Mouse (Mus musculus): ENCODE measurements around the gene Tbx6. TPM values are rescaled to one million over a fixed set of nuclear protein-coding genes. Genes with fewer than 3 reads are reported as not detected.

Gene Tbx6
- polyA plus RNA-seq, 1 experiment from 2014 or later, result 0.56 TPM

DNA sequence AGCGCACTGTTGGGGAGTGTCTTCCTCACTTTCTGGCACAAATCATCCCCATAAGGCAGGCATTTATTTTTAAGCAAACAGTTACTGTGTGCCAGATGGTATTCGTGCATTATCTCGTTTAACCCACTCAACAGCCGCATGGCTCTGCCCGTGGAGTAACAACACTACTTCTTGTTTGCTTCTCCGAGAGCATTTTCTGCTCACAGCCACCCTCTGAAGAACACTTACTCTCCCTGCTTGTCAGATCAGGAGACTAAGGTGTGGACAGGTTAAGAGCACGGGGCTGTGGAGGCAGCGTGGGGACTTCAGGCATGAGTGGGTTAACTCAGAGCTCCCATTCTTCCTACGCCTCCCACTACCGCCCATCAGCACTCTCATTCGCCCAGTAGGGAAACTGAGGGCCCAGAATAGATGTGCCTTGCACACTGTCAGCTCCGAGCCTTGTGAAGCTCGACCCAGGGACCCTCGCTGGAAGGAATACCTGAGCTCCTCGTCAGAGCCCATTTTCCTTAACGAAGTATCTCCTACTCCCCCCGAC is 18.7 kb upstream of the Tbx6 start:
- no peak for DNase-seq (ENCODE audit: low spot score)
- Histone ChIP-seq H3K27ac (ENCODE audit: low read length) (peak overlapping the region; percentile 98), H3K27me3 (replicated peaks; ENCODE audit: insufficient read depth, low read length) (no peaks in the 10 kb centered on the region), H3K9me3 (ENCODE audit: low read length) (no peaks in the 10 kb centered on the region), H3K4me1 (ENCODE audit: insufficient read depth, low read depth, low read length) (peaks cover 19% of the 10 kb centered on the region), H3K4me3 (ENCODE audit: low read depth, low read length) (no peak overlapping the region), H3K4me2 (replicated peaks; ENCODE audit: low read depth, low read length) (peak overlapping the region; percentile 14; the same call in 1 of the 2 replicates), H3K9ac (replicated peaks; ENCODE audit: low read depth) (0 out of 2 replicates have a peak overlapping the region, but pooled peaks have one; percentile 8), H3K36me3 (ENCODE audit: insufficient read depth, low read length) (peaks cover 34% of the 10 kb centered on the region; the same call in 1 of the 2 replicates)
- 43% methylated on average over 17 of the region's 17 CpGs for WGBS
- TF ChIP-seq EP300 (IDR thresholded peaks at IDR 0.05) (no peak), CTCF (IDR thresholded peaks at IDR 0.05) (no peak)
- no peak for ATAC-seq

DNA sequence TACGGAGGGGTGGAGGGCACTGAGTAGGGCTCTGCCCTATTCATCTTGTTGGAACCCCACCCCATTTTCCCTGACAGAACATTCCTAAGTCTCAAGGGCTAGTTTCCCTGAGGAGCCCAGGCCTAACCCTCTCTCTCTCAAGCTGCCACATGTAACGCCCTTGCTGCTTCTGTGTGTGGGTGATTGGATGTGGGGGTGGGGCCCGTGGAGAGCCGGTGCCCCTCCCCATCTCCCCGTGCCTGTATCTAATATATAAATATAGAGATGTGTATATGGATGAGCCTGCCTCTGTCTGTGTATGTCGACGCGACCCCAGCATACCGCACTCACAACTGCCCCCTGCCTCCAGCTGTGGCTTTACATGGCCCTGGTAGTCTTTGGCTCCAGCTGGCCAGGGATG is 15.7 kb upstream of the Tbx6 start:
- H3K27ac ChIP-seq (ENCODE audit: low read length), result no peak overlapping the region
- 63% methylated on average over 9 of the region's 9 CpGs for WGBS
- peaks cover 52% of the 10 kb centered on the region; the same call in 1 of the 2 replicates for H3K36me3 ChIP-seq (ENCODE audit: insufficient read depth, low read length)

DNA sequence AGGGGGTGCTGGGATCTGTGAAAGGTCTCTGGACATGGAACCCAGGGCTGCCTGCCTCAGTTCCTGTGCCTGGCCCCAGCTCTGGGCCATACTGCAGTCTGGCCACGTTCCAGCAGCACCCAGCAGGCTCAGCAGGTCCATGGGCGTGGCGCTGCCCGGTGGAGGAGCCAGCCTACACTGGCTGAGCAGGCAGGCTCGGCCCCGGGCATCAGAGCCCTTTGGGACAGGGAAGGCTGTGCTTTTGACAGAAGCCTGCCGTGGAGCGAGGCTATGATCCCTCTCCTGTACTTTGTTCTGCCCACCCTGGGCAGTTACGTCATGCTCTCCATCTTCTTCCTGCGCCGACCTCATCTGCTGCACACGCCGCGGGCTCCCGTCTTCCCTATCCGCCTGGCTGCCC is 15.1 kb upstream of the Tbx6 start, which contains the start of gene Gdpd3:
Gene Gdpd3, plus strand, starts transcription at position 134 of the 400 bp plus-strand sequence.
- no peaks in the 10 kb centered on the region for H3K27me3 ChIP-seq (replicated peaks; ENCODE audit: insufficient read depth, low read length)
- peaks cover 14% of the 10 kb centered on the region for H3K4me1 ChIP-seq (ENCODE audit: insufficient read depth, low read depth, low read length)
- H3K9me3 ChIP-seq (ENCODE audit: low read length), result no peaks in the 10 kb centered on the region
- peaks cover 58% of the 10 kb centered on the region for H3K36me3 ChIP-seq (ENCODE audit: insufficient read depth, low read length)
- H3K4me2 ChIP-seq (replicated peaks; ENCODE audit: low read depth, low read length), result no peak within 1 kb of the TSS
- TF ChIP-seq EP300 (IDR thresholded peaks at IDR 0.05) (no peak), CTCF (IDR thresholded peaks at IDR 0.05) (no peak)
- H3K27ac ChIP-seq (ENCODE audit: low read length), result no peak within 1 kb of the TSS
- DNase-seq (ENCODE audit: low spot score) (peak; percentile 46), ATAC-seq (peak; percentile 50)
- no peak within 1 kb of the TSS for H3K4me3 ChIP-seq (ENCODE audit: low read depth, low read length)
- 77% methylated on average over 16 of the region's 16 CpGs for WGBS
- H3K9ac ChIP-seq (replicated peaks; ENCODE audit: low read depth), result no peak within 1 kb of the TSS

More for the DNA sequence above, 15.7 kb upstream of the Tbx6 start:
- H3K4me2 ChIP-seq (replicated peaks; ENCODE audit: low read depth, low read length), result no peak overlapping the region
- peak; percentile 36 for DNase-seq (ENCODE audit: low spot score)
- peaks cover 19% of the 10 kb centered on the region for H3K4me1 ChIP-seq (ENCODE audit: insufficient read depth, low read depth, low read length)
- H3K4me3 ChIP-seq (ENCODE audit: low read depth, low read length), result no peak overlapping the region
- no peaks in the 10 kb centered on the region for H3K27me3 ChIP-seq (replicated peaks; ENCODE audit: insufficient read depth, low read length)
- no peak for TF ChIP-seq EP300 (IDR thresholded peaks at IDR 0.05)
- no peak for TF ChIP-seq CTCF (IDR thresholded peaks at IDR 0.05)
- peak; percentile 28 for ATAC-seq
- no peaks in the 10 kb centered on the region for H3K9me3 ChIP-seq (ENCODE audit: low read length)
- H3K9ac ChIP-seq (replicated peaks; ENCODE audit: low read depth), result no peak overlapping the region

DNA sequence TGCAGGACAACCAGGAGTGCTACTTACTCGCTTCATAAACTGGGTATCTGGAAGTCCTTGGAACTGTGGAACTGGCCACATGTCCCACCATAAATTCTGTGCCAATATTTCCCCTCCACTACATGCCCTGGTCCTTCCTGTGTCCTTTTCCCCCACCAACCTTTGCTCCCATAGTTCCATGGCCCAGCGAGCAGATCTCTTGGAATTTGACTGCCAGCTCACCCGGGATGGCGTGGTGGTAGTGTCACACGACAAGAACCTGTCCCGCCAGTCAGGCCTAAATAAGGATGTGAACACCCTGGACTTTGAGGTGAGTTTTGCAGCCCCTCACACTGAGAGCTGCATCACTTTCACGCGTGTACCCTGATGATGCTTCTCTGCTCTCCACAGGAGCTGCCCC is 14.3 kb upstream of the Tbx6 start:
- H3K9me3 ChIP-seq (ENCODE audit: low read length), result no peaks in the 10 kb centered on the region
- no peak overlapping the region for H3K4me3 ChIP-seq (ENCODE audit: low read depth, low read length)
- DNase-seq (ENCODE audit: low spot score) (no peak), ATAC-seq (no peak)
- no peak overlapping the region for H3K9ac ChIP-seq (replicated peaks; ENCODE audit: low read depth)
- H3K36me3 ChIP-seq (ENCODE audit: insufficient read depth, low read length), result peaks cover 59% of the 10 kb centered on the region
- WGBS, result 89% methylated on average over 8 of the region's 8 CpGs
- no peak for TF ChIP-seq EP300 (IDR thresholded peaks at IDR 0.05)
- TF ChIP-seq CTCF (IDR thresholded peaks at IDR 0.05), result no peak
- H3K27me3 ChIP-seq (replicated peaks; ENCODE audit: insufficient read depth, low read length), result no peaks in the 10 kb centered on the region
- H3K27ac ChIP-seq (ENCODE audit: low read length), result no peak overlapping the region
- H3K4me2 ChIP-seq (replicated peaks; ENCODE audit: low read depth, low read length), result no peak overlapping the region
- H3K4me1 ChIP-seq (ENCODE audit: insufficient read depth, low read depth, low read length), result peaks cover 11% of the 10 kb centered on the region

DNA sequence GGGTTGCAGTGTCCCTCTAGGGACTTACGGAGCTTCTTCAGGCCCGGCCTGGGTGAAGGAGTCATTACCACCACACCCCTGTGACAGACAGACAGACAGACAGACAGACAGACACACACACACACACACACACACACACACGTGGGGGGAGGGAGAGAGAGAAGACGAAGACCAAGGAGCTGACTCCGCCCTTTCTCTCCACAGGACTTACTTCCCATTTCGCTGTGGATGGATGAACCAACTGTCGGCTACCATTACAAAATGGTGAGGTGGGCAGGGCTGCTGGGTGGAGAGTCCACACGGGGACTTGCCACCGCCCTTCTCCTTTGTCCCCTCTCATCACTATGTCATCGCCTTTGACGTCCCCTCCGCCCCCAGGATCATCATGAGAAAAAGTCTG is 10.5 kb upstream of the Tbx6 start:
- peak; percentile 43 for DNase-seq (ENCODE audit: low spot score)
- Histone ChIP-seq H3K9me3 (ENCODE audit: low read length) (no peaks in the 10 kb centered on the region), H3K27ac (ENCODE audit: low read length) (no peak overlapping the region), H3K36me3 (ENCODE audit: insufficient read depth, low read length) (peaks cover 29% of the 10 kb centered on the region), H3K4me2 (replicated peaks; ENCODE audit: low read depth, low read length) (no peak overlapping the region), H3K27me3 (replicated peaks; ENCODE audit: insufficient read depth, low read length) (no peaks in the 10 kb centered on the region), H3K9ac (replicated peaks; ENCODE audit: low read depth) (no peak overlapping the region), H3K4me3 (ENCODE audit: low read depth, low read length) (no peak overlapping the region), H3K4me1 (ENCODE audit: insufficient read depth, low read depth, low read length) (0 out of 2 replicates have a peak, but pooled peaks cover 4% of the 10 kb centered on the region)
- WGBS, result 84% methylated on average over 12 of the region's 12 CpGs
- ATAC-seq, result no peak
- TF ChIP-seq EP300 (IDR thresholded peaks at IDR 0.05), result no peak
- TF ChIP-seq CTCF (IDR thresholded peaks at IDR 0.05), result no peak

DNA sequence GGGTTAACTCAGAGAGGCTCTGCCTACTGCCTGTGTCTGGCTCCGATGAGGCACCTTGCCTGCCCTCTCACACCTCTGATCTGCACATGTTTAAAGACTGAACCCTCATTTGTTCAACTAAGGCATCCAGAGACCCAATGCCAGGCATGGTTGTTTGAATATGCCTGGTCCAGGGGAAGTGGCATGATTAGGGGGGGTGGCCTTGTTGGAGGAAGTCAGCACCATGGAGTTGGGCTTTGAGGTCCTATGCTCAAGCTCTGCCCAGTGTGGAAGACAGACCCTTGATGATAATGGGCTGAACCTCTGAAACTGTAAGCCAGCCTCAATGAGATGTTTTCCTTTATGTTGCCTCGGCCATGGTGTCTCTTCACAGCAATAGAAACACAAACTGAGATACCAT is 7.9 kb upstream of the Tbx6 start:
- H3K4me2 ChIP-seq (replicated peaks; ENCODE audit: low read depth, low read length), result no peak overlapping the region
- peaks cover 17% of the 10 kb centered on the region for H3K36me3 ChIP-seq (ENCODE audit: insufficient read depth, low read length)
- WGBS, result 84% methylated on average over 2 of the region's 2 CpGs
- no peak for ATAC-seq
- H3K4me1 ChIP-seq (ENCODE audit: insufficient read depth, low read depth, low read length), result peaks cover 14% of the 10 kb centered on the region; the same call in 1 of the 2 replicates
- no peak for TF ChIP-seq EP300 (IDR thresholded peaks at IDR 0.05)
- no peak for TF ChIP-seq CTCF (IDR thresholded peaks at IDR 0.05)
- no peaks in the 10 kb centered on the region for H3K9me3 ChIP-seq (ENCODE audit: low read length)
- no peak overlapping the region for H3K27ac ChIP-seq (ENCODE audit: low read length)
- H3K4me3 ChIP-seq (ENCODE audit: low read depth, low read length), result no peak overlapping the region
- no peak for DNase-seq (ENCODE audit: low spot score)
- no peak overlapping the region for H3K9ac ChIP-seq (replicated peaks; ENCODE audit: low read depth)
- no peaks in the 10 kb centered on the region for H3K27me3 ChIP-seq (replicated peaks; ENCODE audit: insufficient read depth, low read length)
